29 mouse cellular contexts compared by ENCODE assay signal in genomic region chr3:33363521-33363920, GRCm38 (mm10).
"Had no signal": no experiment of that assay in that cellular context is flagged by ENCODE, and none has a peak within 500 bp of the region (broad histone marks: within the 10 kb centered on the region; RNA-seq: fewer than 3 reads in every experiment).

No protein-coding gene starts in this region.

- H3K27me3 ChIP-seq: heart, embryonic 12.5 days; hindbrain, embryonic 12.5 days; kidney, embryonic 15.5 days; limb, embryonic 12.5 days; liver, embryonic 13.5 days; liver, embryonic 15.5 days had no signal

- H3K9ac ChIP-seq: heart, embryonic 12.5 days; hindbrain, embryonic 12.5 days; hindbrain, embryonic 14.5 days; kidney, embryonic 15.5 days; limb, embryonic 12.5 days; liver, embryonic 13.5 days; liver, embryonic 15.5 days; liver, postnatal 0 days had no signal

- H3K36me3 ChIP-seq: heart, embryonic 10.5 days; heart, embryonic 12.5 days; hindbrain, embryonic 10.5 days; hindbrain, embryonic 12.5 days; kidney, embryonic 15.5 days; limb, embryonic 10.5 days; limb, embryonic 12.5 days; liver, embryonic 13.5 days; liver, embryonic 15.5 days had no signal

- H3K4me3 ChIP-seq: gastrocnemius, adult 2 months; heart, embryonic 10.5 days; heart, embryonic 12.5 days; hindbrain, embryonic 10.5 days; hindbrain, embryonic 12.5 days; kidney, embryonic 15.5 days; limb, embryonic 10.5 days; limb, embryonic 12.5 days; liver, embryonic 13.5 days; liver, embryonic 15.5 days had no signal

- H3K27ac ChIP-seq: gastrocnemius, adult 2 months; heart, embryonic 10.5 days; hindbrain, embryonic 10.5 days; hindbrain, embryonic 12.5 days; hindbrain, embryonic 14.5 days; kidney, embryonic 15.5 days; limb, embryonic 10.5 days; limb, embryonic 12.5 days; liver, embryonic 13.5 days; liver, embryonic 15.5 days had no signal

- H3K4me1 ChIP-seq: heart, embryonic 10.5 days; heart, embryonic 12.5 days; hindbrain, embryonic 10.5 days; hindbrain, embryonic 12.5 days; kidney, embryonic 15.5 days; limb, embryonic 10.5 days; limb, embryonic 12.5 days; liver, embryonic 13.5 days; liver, embryonic 15.5 days had no signal

- H3K9me3 ChIP-seq: heart, embryonic 10.5 days; hindbrain, embryonic 12.5 days; kidney, embryonic 15.5 days; limb, embryonic 10.5 days; limb, embryonic 12.5 days; liver, embryonic 13.5 days; liver, embryonic 15.5 days had no signal

- DNase-seq: gastrocnemius, adult 2 months; gastrocnemius, postnatal 10 days; gastrocnemius, postnatal 25 days; heart, adult 18-20 months; heart, postnatal 10 days; heart, postnatal 4 days; kidney, adult 11 months; kidney, adult 2 months; kidney, adult 9 months; kidney, postnatal 10 days; kidney, postnatal 25 days; kidney, postnatal 4 days; layer of hippocampus, adult 9-11 months; liver; liver, embryonic 13.5 days; liver, postnatal 0 days had no signal

- ATAC-seq: hindbrain, embryonic 16.5 days; inflammation-experienced regulatory T-cells, adult 6 months; intestine, embryonic 16.5 days; liver, postnatal 0 days had no signal

- H3K4me2 ChIP-seq: heart, embryonic 12.5 days; hindbrain, embryonic 12.5 days; hindbrain, embryonic 14.5 days; kidney, embryonic 15.5 days; limb, embryonic 12.5 days; liver, embryonic 11.5 days; liver, embryonic 13.5 days; liver, embryonic 15.5 days had no signal
